Mouse (Mus musculus) embryonic facial prominence, embryonic 10.5 days (tissue): ENCODE data around the gene Bst1. TPM values are rescaled to one million over a fixed set of nuclear protein-coding genes. Genes with fewer than 3 reads are reported as not detected.

Source experiments
- DNase-seq: peaks from one replicate; pipeline ENCODE4 v3.0.0-alpha.2; 2017; ENCODE audit warnings: low spot score
- H3K27ac ChIP-seq: fragments of 300-500 bp; sonication (generic); replicated peaks from 2 replicates; pipeline ENCODE4 v1.5.1; 2016; ENCODE audit warnings: mild to moderate bottlenecking
- H3K27me3 ChIP-seq: fragments of 300-500 bp; sonication (generic); replicated peaks from 2 replicates; pipeline ENCODE4 v1.6.1; 2016; ENCODE audit warnings: low read depth, mild to moderate bottlenecking; ENCODE audit not compliant: poor library complexity, severe bottlenecking
- H3K36me3 ChIP-seq: fragments of 300-500 bp; sonication (generic); replicated peaks from 2 replicates; pipeline ENCODE4 v1.6.1; 2016; ENCODE audit warnings: mild to moderate bottlenecking, moderate library complexity
- H3K4me1 ChIP-seq: fragments of 300-500 bp; sonication (generic); 2 replicates; pipeline ENCODE4 v1.6.1; 2016
- H3K4me3 ChIP-seq: fragments of 300-500 bp; sonication (generic); 2 replicates; pipeline ENCODE4 v1.5.1; 2016; ENCODE audit warnings: mild to moderate bottlenecking, moderate library complexity
- H3K9me3 ChIP-seq: fragments of 300-500 bp; sonication (generic); 2 replicates; pipeline ENCODE4 v1.6.1; 2016; ENCODE audit warnings: mild to moderate bottlenecking
- WGBS: fragments of 180-500 bp; shearing (Covaris S2); methylation state at CpG from one replicate; pipeline ENCODE4 v1.1.7; 2016; 5-methylcytosine and 5-hydroxymethylcytosine counted together
- polyA plus RNA-seq: library from polyadenylated mRNA; unstranded; fragments of >200 nt; fragmentation: Nextera tagmentation; extraction: Ambion mirVana; gene quantifications from 2 replicates; pipeline ENCODE4 v1.2.1, GENCODE M21; 2016

The Bst1 gene
- polyA plus RNA-seq, 1 experiment from 2014 or later: 0.17 TPM

GRCm38 (mm10) chr5:43822199-43822598 lies 3.5 kb downstream of the Bst1 start:
- H3K9me3 ChIP-seq: no peaks in the 10 kb centered on the region
- DNase-seq: no peak
- H3K27me3 ChIP-seq: no peaks in the 10 kb centered on the region
- 82% methylated on average over 8 of the region's 8 CpGs for WGBS
- H3K36me3 ChIP-seq: no peaks in the 10 kb centered on the region
- H3K4me3 ChIP-seq: no peak overlapping the region
- H3K4me1 ChIP-seq: peaks cover 8% of the 10 kb centered on the region
- no peak overlapping the region for H3K27ac ChIP-seq

GRCm38 (mm10) chr5:43822824-43823223 lies 4.1 kb downstream of the Bst1 start:
- Histone ChIP-seq H3K4me1 (peaks cover 8% of the 10 kb centered on the region), H3K27me3 (no peaks in the 10 kb centered on the region), H3K36me3 (no peaks in the 10 kb centered on the region), H3K27ac (no peak overlapping the region), H3K4me3 (no peak overlapping the region), H3K9me3 (no peaks in the 10 kb centered on the region)
- DNase-seq: no peak
- 80% methylated on average over 3 of the region's 3 CpGs for WGBS

- Histone ChIP-seq H3K27me3 (no peaks in the 10 kb centered on the region), H3K9me3 (no peaks in the 10 kb centered on the region)
Measured at GRCm38 (mm10) chr5:43824580-43824979, 5.9 kb downstream of the Bst1 start.

GRCm38 (mm10) chr5:43826883-43827282 lies 8.2 kb downstream of the Bst1 start:
- H3K9me3 ChIP-seq: no peaks in the 10 kb centered on the region
- no peaks in the 10 kb centered on the region for H3K27me3 ChIP-seq
- WGBS: 84% methylated on average over 2 of the region's 2 CpGs
- H3K27ac ChIP-seq: no peak overlapping the region
- H3K4me3 ChIP-seq: no peak overlapping the region
- no peaks in the 10 kb centered on the region for H3K36me3 ChIP-seq
- no peak for DNase-seq
- H3K4me1 ChIP-seq: no peaks in the 10 kb centered on the region

More at GRCm38 (mm10) chr5:43824580-43824979, 5.9 kb downstream of the Bst1 start:
- H3K4me1 ChIP-seq: no peaks in the 10 kb centered on the region
- WGBS: 88% methylated on average over 3 of the region's 3 CpGs
- no peak overlapping the region for H3K4me3 ChIP-seq
- no peak for DNase-seq
- no peaks in the 10 kb centered on the region for H3K36me3 ChIP-seq
- H3K27ac ChIP-seq: no peak overlapping the region

- H3K36me3 ChIP-seq: no peaks in the 10 kb centered on the region
- WGBS: 83% methylated on average over 9 of the region's 9 CpGs
- H3K27me3 ChIP-seq: no peaks in the 10 kb centered on the region
- no peak for DNase-seq
- H3K9me3 ChIP-seq: no peaks in the 10 kb centered on the region
- no peaks in the 10 kb centered on the region for H3K4me1 ChIP-seq
- no peak overlapping the region for H3K27ac ChIP-seq
- no peak overlapping the region for H3K4me3 ChIP-seq
Measured at GRCm38 (mm10) chr5:43827366-43827765, 8.7 kb downstream of the Bst1 start.

GRCm38 (mm10) chr5:43836590-43836989 lies 17.9 kb downstream of the Bst1 start:
- 94% methylated on average over 7 of the region's 7 CpGs for WGBS
- no peak for DNase-seq
- Histone ChIP-seq H3K4me1 (no peaks in the 10 kb centered on the region), H3K27me3 (no peaks in the 10 kb centered on the region), H3K36me3 (no peaks in the 10 kb centered on the region), H3K9me3 (no peaks in the 10 kb centered on the region), H3K27ac (no peak overlapping the region), H3K4me3 (no peak overlapping the region)

- peak; percentile 41 for DNase-seq
- no peaks in the 10 kb centered on the region for H3K9me3 ChIP-seq
- no peaks in the 10 kb centered on the region for H3K4me1 ChIP-seq
- H3K27me3 ChIP-seq: no peaks in the 10 kb centered on the region
- no peak overlapping the region for H3K4me3 ChIP-seq
- H3K27ac ChIP-seq: no peak overlapping the region
- 47% methylated on average over 5 of the region's 5 CpGs for WGBS
- H3K36me3 ChIP-seq: no peaks in the 10 kb centered on the region
Measured at GRCm38 (mm10) chr5:43837372-43837771, 18.7 kb downstream of the Bst1 start.

GRCm38 (mm10) chr5:43841144-43842010 lies 22.7 kb downstream of the Bst1 start:
- H3K27ac ChIP-seq: no peak overlapping the region
- DNase-seq: peak; percentile 50
- H3K4me3 ChIP-seq: no peak overlapping the region
- no peaks in the 10 kb centered on the region for H3K36me3 ChIP-seq
- peaks cover 8% of the 10 kb centered on the region for H3K4me1 ChIP-seq
- H3K9me3 ChIP-seq: 0 out of 2 replicates have a peak, but pooled peaks cover 4% of the 10 kb centered on the region
- no peaks in the 10 kb centered on the region for H3K27me3 ChIP-seq
- WGBS: 52% methylated on average over 11 of the region's 11 CpGs

GRCm38 (mm10) chr5:43842011-43842285 lies 23.3 kb downstream of the Bst1 start:
- H3K27me3 ChIP-seq: no peaks in the 10 kb centered on the region
- peaks cover 12% of the 10 kb centered on the region for H3K4me1 ChIP-seq
- H3K36me3 ChIP-seq: no peaks in the 10 kb centered on the region
- no peak overlapping the region for H3K27ac ChIP-seq
- DNase-seq: no peak
- H3K9me3 ChIP-seq: 0 out of 2 replicates have a peak, but pooled peaks cover 4% of the 10 kb centered on the region
- WGBS: 84% methylated on average over 5 of the region's 5 CpGs
- H3K4me3 ChIP-seq: no peak overlapping the region

GRCm38 (mm10) chr5:43842576-43843155 lies 24.0 kb downstream of the Bst1 start:
- Histone ChIP-seq H3K4me1 (peaks cover 12% of the 10 kb centered on the region), H3K27ac (no peak overlapping the region), H3K27me3 (no peaks in the 10 kb centered on the region), H3K4me3 (no peak overlapping the region), H3K36me3 (no peaks in the 10 kb centered on the region), H3K9me3 (0 out of 2 replicates have a peak, but pooled peaks cover 4% of the 10 kb centered on the region)
- DNase-seq: no peak
- 77% methylated on average over 3 of the region's 3 CpGs for WGBS

- H3K27me3 ChIP-seq: no peaks in the 10 kb centered on the region
- no peaks in the 10 kb centered on the region for H3K36me3 ChIP-seq
- peaks cover 12% of the 10 kb centered on the region for H3K4me1 ChIP-seq
- 0 out of 2 replicates have a peak, but pooled peaks cover 4% of the 10 kb centered on the region for H3K9me3 ChIP-seq
- no peak overlapping the region for H3K27ac ChIP-seq
- no peak for DNase-seq
- WGBS: 82% methylated on average over 5 of the region's 5 CpGs
- no peak overlapping the region for H3K4me3 ChIP-seq
Measured at GRCm38 (mm10) chr5:43845083-43845482, 26.4 kb downstream of the Bst1 start.

GRCm38 (mm10) chr5:43845646-43846045 lies 27.0 kb downstream of the Bst1 start:
- DNase-seq: no peak
- 0 out of 2 replicates have a peak, but pooled peaks cover 4% of the 10 kb centered on the region for H3K9me3 ChIP-seq
- 66% methylated on average over 1 of the region's 1 CpGs for WGBS
- H3K27ac ChIP-seq: no peak overlapping the region
- no peak overlapping the region for H3K4me3 ChIP-seq
- H3K4me1 ChIP-seq: peaks cover 12% of the 10 kb centered on the region
- no peaks in the 10 kb centered on the region for H3K36me3 ChIP-seq
- H3K27me3 ChIP-seq: no peaks in the 10 kb centered on the region

GRCm38 (mm10) chr5:43846227-43846626 lies 27.5 kb downstream of the Bst1 start:
- no peaks in the 10 kb centered on the region for H3K27me3 ChIP-seq
- no peak for DNase-seq
- no peaks in the 10 kb centered on the region for H3K36me3 ChIP-seq
- H3K9me3 ChIP-seq: 0 out of 2 replicates have a peak, but pooled peaks cover 4% of the 10 kb centered on the region
- 22% methylated on average over 2 of the region's 2 CpGs for WGBS
- no peak overlapping the region for H3K27ac ChIP-seq
- H3K4me3 ChIP-seq: no peak overlapping the region
- H3K4me1 ChIP-seq: peaks cover 12% of the 10 kb centered on the region
